Mouse (Mus musculus): Measurements from ENCODE around the gene Slc38a8. TPM values are rescaled to one million over a fixed set of nuclear protein-coding genes. Genes with fewer than 3 reads are reported as not detected.

Gene Slc38a8
- polyA plus RNA-seq, 1 experiment from 2014 or later = not detected

- 79% methylated on average over 2 of the region's 2 CpGs for WGBS
- no peak overlapping the region for H3K9ac ChIP-seq (ENCODE audit: low read depth, low read length)
- no peak overlapping the region for H3K4me3 ChIP-seq (ENCODE audit: low read depth, low read length)
- no peaks in the 10 kb centered on the region for H3K27me3 ChIP-seq (ENCODE audit: control insufficient read depth, insufficient read depth, low read length)
- H3K4me2 ChIP-seq (replicated peaks; ENCODE audit: low read depth, low read length) = no peak overlapping the region
- DNase-seq (ENCODE audit: low spot score) (no peak), ATAC-seq (ENCODE audit: low FRiP score) (no peak)
- H3K4me1 ChIP-seq (replicated peaks; ENCODE audit: control insufficient read depth, insufficient read depth, low read length) = no peaks in the 10 kb centered on the region
- H3K36me3 ChIP-seq (ENCODE audit: control insufficient read depth, insufficient read depth, low read length) = no peaks in the 10 kb centered on the region
- no peak overlapping the region for H3K27ac ChIP-seq (ENCODE audit: low read depth, low read length)
- no peaks in the 10 kb centered on the region for H3K9me3 ChIP-seq (ENCODE audit: control insufficient read depth, low read length)
These were observed 62.1 kb downstream of the Slc38a8 start for GRCm38 (mm10) chr8:119439424-119439823.

- H3K4me1 ChIP-seq (replicated peaks; ENCODE audit: control insufficient read depth, insufficient read depth, low read length) = no peaks in the 10 kb centered on the region
- DNase-seq (ENCODE audit: low spot score) (no peak), ATAC-seq (ENCODE audit: low FRiP score) (no peak)
- no peak overlapping the region for H3K4me3 ChIP-seq (ENCODE audit: low read depth, low read length)
- WGBS = 87% methylated on average over 6 of the region's 6 CpGs
- no peak overlapping the region for H3K27ac ChIP-seq (ENCODE audit: low read depth, low read length)
- H3K4me2 ChIP-seq (replicated peaks; ENCODE audit: low read depth, low read length) = no peak overlapping the region
- H3K9ac ChIP-seq (ENCODE audit: low read depth, low read length) = no peak overlapping the region
- H3K27me3 ChIP-seq (ENCODE audit: control insufficient read depth, insufficient read depth, low read length) = no peaks in the 10 kb centered on the region
- no peaks in the 10 kb centered on the region for H3K9me3 ChIP-seq (ENCODE audit: control insufficient read depth, low read length)
- H3K36me3 ChIP-seq (ENCODE audit: control insufficient read depth, insufficient read depth, low read length) = no peaks in the 10 kb centered on the region
These were observed 62.6 kb downstream of the Slc38a8 start for GRCm38 (mm10) chr8:119438876-119439275.

- DNase-seq (ENCODE audit: low spot score) = no peak
- Histone ChIP-seq H3K9me3 (ENCODE audit: control insufficient read depth, low read length) (no peaks in the 10 kb centered on the region), H3K4me2 (replicated peaks; ENCODE audit: low read depth, low read length) (no peak overlapping the region), H3K9ac (ENCODE audit: low read depth, low read length) (no peak overlapping the region), H3K4me1 (replicated peaks; ENCODE audit: control insufficient read depth, insufficient read depth, low read length) (no peaks in the 10 kb centered on the region), H3K27me3 (ENCODE audit: control insufficient read depth, insufficient read depth, low read length) (no peaks in the 10 kb centered on the region), H3K4me3 (ENCODE audit: low read depth, low read length) (no peak overlapping the region), H3K36me3 (ENCODE audit: control insufficient read depth, insufficient read depth, low read length) (no peaks in the 10 kb centered on the region), H3K27ac (ENCODE audit: low read depth, low read length) (no peak overlapping the region)
- 78% methylated on average over 11 of the region's 11 CpGs for WGBS
- no peak for ATAC-seq (ENCODE audit: low FRiP score)
These were observed 64.0 kb downstream of the Slc38a8 start for GRCm38 (mm10) chr8:119437506-119437905.

- Histone ChIP-seq H3K36me3 (ENCODE audit: control insufficient read depth, insufficient read depth, low read length) (no peaks in the 10 kb centered on the region), H3K4me3 (ENCODE audit: low read depth, low read length) (no peak overlapping the region), H3K4me2 (replicated peaks; ENCODE audit: low read depth, low read length) (no peak overlapping the region), H3K4me1 (replicated peaks; ENCODE audit: control insufficient read depth, insufficient read depth, low read length) (no peaks in the 10 kb centered on the region), H3K9ac (ENCODE audit: low read depth, low read length) (no peak overlapping the region), H3K9me3 (ENCODE audit: control insufficient read depth, low read length) (no peaks in the 10 kb centered on the region), H3K27ac (ENCODE audit: low read depth, low read length) (no peak overlapping the region), H3K27me3 (ENCODE audit: control insufficient read depth, insufficient read depth, low read length) (no peaks in the 10 kb centered on the region)
- 20% methylated on average over 9 of the region's 9 CpGs for WGBS
- ATAC-seq (ENCODE audit: low FRiP score) (no peak), DNase-seq (ENCODE audit: low spot score) (no peak)
These were observed 64.6 kb downstream of the Slc38a8 start for GRCm38 (mm10) chr8:119436933-119437332.

GRCm38 (mm10) chr8:119436331-119436730 lies 65.2 kb downstream of the Slc38a8 start:
- DNase-seq (ENCODE audit: low spot score) = no peak
- H3K4me2 ChIP-seq (replicated peaks; ENCODE audit: low read depth, low read length) = no peak overlapping the region
- no peaks in the 10 kb centered on the region for H3K27me3 ChIP-seq (ENCODE audit: control insufficient read depth, insufficient read depth, low read length)
- no peaks in the 10 kb centered on the region for H3K4me1 ChIP-seq (replicated peaks; ENCODE audit: control insufficient read depth, insufficient read depth, low read length)
- no peaks in the 10 kb centered on the region for H3K36me3 ChIP-seq (ENCODE audit: control insufficient read depth, insufficient read depth, low read length)
- ATAC-seq (ENCODE audit: low FRiP score) = no peak
- no peaks in the 10 kb centered on the region for H3K9me3 ChIP-seq (ENCODE audit: control insufficient read depth, low read length)
- 86% methylated on average over 10 of the region's 10 CpGs for WGBS
- H3K9ac ChIP-seq (ENCODE audit: low read depth, low read length) = no peak overlapping the region
- H3K4me3 ChIP-seq (ENCODE audit: low read depth, low read length) = no peak overlapping the region
- no peak overlapping the region for H3K27ac ChIP-seq (ENCODE audit: low read depth, low read length)

GRCm38 (mm10) chr8:119435527-119435926 lies 66.0 kb downstream of the Slc38a8 start:
- Histone ChIP-seq H3K9me3 (ENCODE audit: control insufficient read depth, low read length) (no peaks in the 10 kb centered on the region), H3K27ac (ENCODE audit: low read depth, low read length) (no peak overlapping the region), H3K4me2 (replicated peaks; ENCODE audit: low read depth, low read length) (no peak overlapping the region), H3K9ac (ENCODE audit: low read depth, low read length) (no peak overlapping the region), H3K4me3 (ENCODE audit: low read depth, low read length) (no peak overlapping the region), H3K36me3 (ENCODE audit: control insufficient read depth, insufficient read depth, low read length) (no peaks in the 10 kb centered on the region), H3K4me1 (replicated peaks; ENCODE audit: control insufficient read depth, insufficient read depth, low read length) (no peaks in the 10 kb centered on the region), H3K27me3 (ENCODE audit: control insufficient read depth, insufficient read depth, low read length) (no peaks in the 10 kb centered on the region)
- ATAC-seq (ENCODE audit: low FRiP score) (no peak), DNase-seq (ENCODE audit: low spot score) (no peak)
- WGBS = 87% methylated on average over 7 of the region's 7 CpGs

- ATAC-seq (ENCODE audit: low FRiP score) (no peak), DNase-seq (ENCODE audit: low spot score) (no peak)
- Histone ChIP-seq H3K36me3 (ENCODE audit: control insufficient read depth, insufficient read depth, low read length) (no peaks in the 10 kb centered on the region), H3K9me3 (ENCODE audit: control insufficient read depth, low read length) (no peaks in the 10 kb centered on the region), H3K4me3 (ENCODE audit: low read depth, low read length) (no peak overlapping the region), H3K9ac (ENCODE audit: low read depth, low read length) (no peak overlapping the region), H3K27ac (ENCODE audit: low read depth, low read length) (no peak overlapping the region), H3K4me1 (replicated peaks; ENCODE audit: control insufficient read depth, insufficient read depth, low read length) (no peaks in the 10 kb centered on the region), H3K27me3 (ENCODE audit: control insufficient read depth, insufficient read depth, low read length) (no peaks in the 10 kb centered on the region), H3K4me2 (replicated peaks; ENCODE audit: low read depth, low read length) (no peak overlapping the region)
- WGBS = 84% methylated on average over 6 of the region's 6 CpGs
These were observed 66.9 kb downstream of the Slc38a8 start for GRCm38 (mm10) chr8:119434569-119434968.

- no peaks in the 10 kb centered on the region for H3K4me1 ChIP-seq (replicated peaks; ENCODE audit: control insufficient read depth, insufficient read depth, low read length)
- no peak within 1 kb of the TSS for H3K9ac ChIP-seq (ENCODE audit: low read depth, low read length)
- DNase-seq (ENCODE audit: low spot score) = no peak
- H3K4me3 ChIP-seq (ENCODE audit: low read depth, low read length) = no peak within 1 kb of the TSS
- no peak for ATAC-seq (ENCODE audit: low FRiP score)
- no peaks in the 10 kb centered on the region for H3K9me3 ChIP-seq (ENCODE audit: control insufficient read depth, low read length)
- no peaks in the 10 kb centered on the region for H3K36me3 ChIP-seq (ENCODE audit: control insufficient read depth, insufficient read depth, low read length)
- no peak within 1 kb of the TSS for H3K27ac ChIP-seq (ENCODE audit: low read depth, low read length)
- no peak within 1 kb of the TSS for H3K4me2 ChIP-seq (replicated peaks; ENCODE audit: low read depth, low read length)
- no peaks in the 10 kb centered on the region for H3K27me3 ChIP-seq (ENCODE audit: control insufficient read depth, insufficient read depth, low read length)
- WGBS = 87% methylated on average over 13 of the region's 13 CpGs
These were observed 67.8 kb downstream of the Slc38a8 start, which contains the start of gene Osgin1 for GRCm38 (mm10) chr8:119433582-119434174. Osgin1 (plus strand) TSS chr8:119434124.

- no peak overlapping the region for H3K9ac ChIP-seq (ENCODE audit: low read depth, low read length)
- H3K27me3 ChIP-seq (ENCODE audit: control insufficient read depth, insufficient read depth, low read length) = no peaks in the 10 kb centered on the region
- no peaks in the 10 kb centered on the region for H3K9me3 ChIP-seq (ENCODE audit: control insufficient read depth, low read length)
- no peaks in the 10 kb centered on the region for H3K4me1 ChIP-seq (replicated peaks; ENCODE audit: control insufficient read depth, insufficient read depth, low read length)
- H3K4me2 ChIP-seq (replicated peaks; ENCODE audit: low read depth, low read length) = no peak overlapping the region
- DNase-seq (ENCODE audit: low spot score) (no peak), ATAC-seq (ENCODE audit: low FRiP score) (no peak)
- no peaks in the 10 kb centered on the region for H3K36me3 ChIP-seq (ENCODE audit: control insufficient read depth, insufficient read depth, low read length)
- no peak overlapping the region for H3K4me3 ChIP-seq (ENCODE audit: low read depth, low read length)
- H3K27ac ChIP-seq (ENCODE audit: low read depth, low read length) = no peak overlapping the region
- WGBS = 50% methylated on average over 3 of the region's 3 CpGs
These were observed 69.1 kb downstream of the Slc38a8 start for GRCm38 (mm10) chr8:119432372-119432771.
